In the genomic region with DNA sequence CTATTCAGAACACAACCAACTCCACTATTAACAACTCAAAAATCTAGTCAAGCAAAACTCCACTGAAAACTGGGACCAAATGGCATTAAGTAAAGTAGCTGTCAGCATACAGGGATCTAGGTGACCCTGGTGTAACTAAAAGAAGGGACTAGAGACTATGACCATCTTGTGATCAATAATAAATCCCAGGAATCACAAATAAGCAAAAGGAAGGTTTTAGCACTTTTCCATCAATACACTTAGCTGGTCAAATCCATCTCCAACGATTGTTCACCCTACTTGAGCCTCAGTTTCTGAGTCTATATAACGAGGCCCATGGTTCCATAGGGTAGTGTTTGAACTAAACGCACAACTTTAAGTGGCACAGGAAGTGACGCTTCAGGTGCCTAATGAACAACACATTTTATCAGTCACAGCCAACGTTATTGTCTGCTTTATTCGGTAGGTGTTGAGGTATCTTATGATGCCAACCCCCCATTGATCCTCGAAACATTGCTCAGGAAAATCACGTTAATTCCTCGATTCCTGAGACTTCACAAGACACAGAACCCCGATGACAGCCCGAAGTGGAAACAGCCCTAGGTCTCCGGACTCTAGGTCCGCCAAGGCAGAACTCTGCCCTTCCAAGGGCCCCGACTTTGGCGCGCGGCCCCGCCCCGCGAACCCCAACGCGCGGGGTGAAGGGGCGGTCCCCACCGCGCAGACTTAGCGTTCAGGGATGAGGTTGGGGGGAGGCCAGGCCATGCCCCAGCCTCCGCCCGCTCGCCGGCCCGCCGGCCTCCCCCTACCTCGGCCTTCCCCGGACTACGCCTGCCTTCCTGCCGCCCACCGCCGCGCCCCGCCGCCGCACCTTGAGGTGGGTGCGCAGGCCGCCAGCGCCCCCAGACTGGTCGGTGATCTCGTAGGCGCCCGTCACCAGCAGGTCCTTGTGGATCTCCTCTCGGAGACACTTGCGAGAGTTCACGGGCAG, we compare ENCODE assay signal across 8 mouse cellular contexts. TPM values are rescaled to one million over a fixed set of nuclear protein-coding genes. Genes with fewer than 3 reads are reported as not detected.
DNase-seq lines count a peak whose midpoint lies in the region; ATAC-seq and TF ChIP-seq lines count a peak whose summit lies in the region.

No protein-coding gene starts in this region.

- peak overlapping the region; percentile 94 for H3K9ac ChIP-seq in heart, embryonic 14.5 days (ENCODE audit: low read length)
- peak overlapping the region; percentile 94 for H3K9ac ChIP-seq in neural tube, embryonic 13.5 days

- H3K4me2 ChIP-seq in heart, embryonic 14.5 days (ENCODE audit: low read length), result peak overlapping the region; percentile 87
- H3K4me2 ChIP-seq in neural tube, embryonic 13.5 days, result peak overlapping the region; percentile 89

- TF ChIP-seq CTCF in brain, embryonic 14.5 days (IDR thresholded peaks at IDR 0.05; ENCODE audit: borderline replicate concordance, extremely low read depth, insufficient read depth, insufficient read length), result no peak
- no peak for TF ChIP-seq CTCF in testis, adult 2 months (IDR thresholded peaks at IDR 0.05; ENCODE audit: control insufficient read depth, insufficient read depth, insufficient replicate concordance, low read depth, low read length)

- H3K4me3 ChIP-seq in erythroblast, embryonic 14.5 days (replicated peaks), result peak overlapping the region; percentile 92
- peak overlapping the region; percentile 85 to 91 for H3K4me3 ChIP-seq in heart, embryonic 14.5 days (ENCODE audit: control insufficient read depth in 1 of 2, insufficient read depth in 1 of 2, low read depth in 1 of 2, low read length in 2 of 2)
- H3K4me3 ChIP-seq in neural tube, embryonic 13.5 days, result peak overlapping the region; percentile 94
- H3K4me3 ChIP-seq in testis, adult 2 months (ENCODE audit: control insufficient read depth, low read depth, low read length), result peak overlapping the region; percentile 92

- TF ChIP-seq POLR2A in brain, embryonic 14.5 days (IDR thresholded peaks at IDR 0.05; ENCODE audit: borderline replicate concordance, extremely low read depth, insufficient read depth, insufficient read length, poor library complexity, severe bottlenecking), result no peak
- peak; percentile 9; the same call in 1 of the 2 replicates for TF ChIP-seq POLR2A in testis, adult 2 months (IDR thresholded peaks at IDR 0.05; ENCODE audit: control insufficient read depth, low read depth, low read length)

- peak; percentile 58 for ATAC-seq in heart, embryonic 14.5 days (ENCODE audit: insufficient number of reproducible peaks, insufficient read depth, low FRiP score, low read depth)
- ATAC-seq in neural tube, embryonic 13.5 days (ENCODE audit: low read depth), result peak; percentile 78

- no peaks in the 10 kb centered on the region for H3K9me3 ChIP-seq in erythroblast, embryonic 14.5 days (ENCODE audit: control insufficient read depth, low read length)
- no peaks in the 10 kb centered on the region for H3K9me3 ChIP-seq in heart, embryonic 14.5 days (ENCODE audit: control insufficient read depth, low read length)
- H3K9me3 ChIP-seq in neural tube, embryonic 13.5 days, result no peaks in the 10 kb centered on the region

- peaks cover 51% of the 10 kb centered on the region for H3K4me1 ChIP-seq in erythroblast, embryonic 14.5 days (ENCODE audit: control insufficient read depth)
- peaks cover 10 to 28% of the 10 kb centered on the region in 2 experiments for H3K4me1 ChIP-seq in heart, embryonic 14.5 days (ENCODE audit: control insufficient read depth in 2 of 2, insufficient read depth in 2 of 2, low read length in 2 of 2)
- H3K4me1 ChIP-seq in neural tube, embryonic 13.5 days (replicated peaks), result peaks cover 48% of the 10 kb centered on the region
- H3K4me1 ChIP-seq in testis, adult 2 months (ENCODE audit: control insufficient read depth, insufficient read depth, low read length), result peaks cover 3% of the 10 kb centered on the region

- peak overlapping the region; percentile 41 to 88 for H3K27ac ChIP-seq in heart, embryonic 14.5 days (replicated peaks in 1 of 2; ENCODE audit: control insufficient read depth in 1 of 2, insufficient read depth in 1 of 2, low read depth in 2 of 2, low read length in 2 of 2)
- peak overlapping the region; percentile 83 for H3K27ac ChIP-seq in neural tube, embryonic 13.5 days (replicated peaks)
- H3K27ac ChIP-seq in testis, adult 2 months (ENCODE audit: control insufficient read depth, insufficient read depth, low read depth, low read length), result peak overlapping the region; percentile 86

- peak; percentile 59 to 64 for DNase-seq in CD8-positive naive resting alpha-beta T cell, adult 2 months (ENCODE audit: low read depth in 2 of 2, low spot score in 2 of 2)
- peak; percentile 53 for DNase-seq in brain, embryonic 14.5 days (ENCODE audit: low read depth)
- peak; percentile 81 for DNase-seq in kidney, postnatal 10 days
- peak; percentile 79 to 82 for DNase-seq in lung, adult 18-20 months

- peaks cover 10% of the 10 kb centered on the region for H3K36me3 ChIP-seq in erythroblast, embryonic 14.5 days (ENCODE audit: control insufficient read depth)
- H3K36me3 ChIP-seq in heart, embryonic 14.5 days (ENCODE audit: control insufficient read depth, insufficient read depth, low read length), result no peaks in the 10 kb centered on the region
- H3K36me3 ChIP-seq in neural tube, embryonic 13.5 days, result no peaks in the 10 kb centered on the region
- no peaks in the 10 kb centered on the region for H3K36me3 ChIP-seq in testis, adult 2 months (ENCODE audit: control insufficient read depth, insufficient read depth, low read length)

- H3K27me3 ChIP-seq in erythroblast, embryonic 14.5 days (ENCODE audit: control insufficient read depth), result no peaks in the 10 kb centered on the region
- H3K27me3 ChIP-seq in heart, embryonic 14.5 days (ENCODE audit: control insufficient read depth, insufficient read depth, low read length), result no peaks in the 10 kb centered on the region
- H3K27me3 ChIP-seq in neural tube, embryonic 13.5 days, result no peaks in the 10 kb centered on the region
- H3K27me3 ChIP-seq in testis, adult 2 months (ENCODE audit: control insufficient read depth, insufficient read depth, low read length), result no peaks in the 10 kb centered on the region

- 1% methylated on average over 50 of the region's 53 CpGs for WGBS in heart, embryonic 14.5 days
- under 1% methylated on average over 50 of the region's 53 CpGs for WGBS in neural tube, embryonic 13.5 days

RNA-seq across cellular contexts. Expression of gene Tmed10, which starts 0.8 kb away (rescaled TPM):
- polyA plus RNA-seq in brain, embryonic 14.5 days (2012; rRNA removed), result 130 and 162 TPM in 2 replicates
- 19.3 and 20.4 TPM in 2 replicates for polyA plus RNA-seq in erythroblast, embryonic 14.5 days (2012)
- polyA plus RNA-seq in heart, embryonic 14.5 days (2014; fragmentation: Nextera tagmentation; extraction: Ambion mirVana), result 281 and 320 TPM in 2 replicates
- 231 TPM in 2 replicates for polyA plus RNA-seq in neural tube, embryonic 13.5 days (2015; fragmentation: Nextera tagmentation; extraction: Ambion mirVana)
- polyA plus RNA-seq in testis, adult 2 months (2012; rRNA removed), result 86.0 and 87.3 TPM in 2 replicates

RNA-seq across cellular contexts. Expression of gene Nek9, which starts 34.7 kb away (rescaled TPM):
- 31.6 and 33.8 TPM in 2 replicates for polyA plus RNA-seq in brain, embryonic 14.5 days (2012; rRNA removed)
- 0.12 and 0.15 TPM in 2 replicates for polyA plus RNA-seq in erythroblast, embryonic 14.5 days (2012)
- 16.8 and 17.3 TPM in 2 replicates for polyA plus RNA-seq in heart, embryonic 14.5 days (2014; fragmentation: Nextera tagmentation; extraction: Ambion mirVana)
- 14.7 and 15.2 TPM in 2 replicates for polyA plus RNA-seq in neural tube, embryonic 13.5 days (2015; fragmentation: Nextera tagmentation; extraction: Ambion mirVana)
- polyA plus RNA-seq in testis, adult 2 months (2012; rRNA removed), result 18.2 and 20.3 TPM in 2 replicates

Comparison
In these comparisons a context has a peak if more than half of its experiments do, and no peak if none do; other contexts are left out.
1. Peak in every context shown above with its lines: DNase-seq, ATAC-seq, H3K4me3 ChIP-seq and H3K27ac ChIP-seq.
2. RNA of gene Nek9, which starts 34.7 kb away (polyA plus RNA-seq): 31.6 to 33.8 TPM in brain, embryonic 14.5 days, 18.2 to 20.3 TPM in testis, adult 2 months, 16.8 to 17.3 TPM in heart, embryonic 14.5 days and 14.7 to 15.2 TPM in neural tube, embryonic 13.5 days; 0.12 to 0.15 TPM in erythroblast, embryonic 14.5 days; every median in the first group is over 10 times any median in the second.